Mouse (Mus musculus) CH12.LX (cell line): Measurements from ENCODE around the gene Tcf25. TPM values are rescaled to one million over a fixed set of nuclear protein-coding genes. Genes with fewer than 3 reads are reported as not detected.

Experiments
- DNase-seq: peaks from one replicate; pipeline ENCODE4 v3.0.0-alpha.2; 2013; ENCODE audit errors: extremely low read depth
- H3K27ac ChIP-seq: 2 replicates; pipeline ENCODE4 v1.5.1; 2012; ENCODE audit warnings: low read depth, mild to moderate bottlenecking, control low read depth, moderate library complexity; ENCODE audit not compliant: insufficient read depth
- H3K27me3 ChIP-seq: replicated peaks from 2 replicates; pipeline ENCODE3; 2012; ENCODE audit warnings: inconsistent platforms
- H3K36me3 ChIP-seq, 2 experiments: replicated peaks in 1 of 2; 2 replicates each; pipeline versions ENCODE3 to v1.6.1; 2012; ENCODE audit warnings: inconsistent platforms in 1 of 2, low read length in 1 of 2, mild to moderate bottlenecking in 1 of 2, mixed read lengths in 1 of 2, moderate library complexity in 1 of 2; ENCODE audit not compliant: control insufficient read depth in 1 of 2, insufficient read depth in 1 of 2
- H3K4me1 ChIP-seq, 2 experiments: 2 replicates each; pipeline ENCODE4 v1.6.1; 2012; ENCODE audit warnings: inconsistent platforms in 1 of 2, moderate library complexity in 1 of 2; ENCODE audit not compliant: insufficient read depth in 2 of 2, control insufficient read depth in 1 of 2
- H3K4me2 ChIP-seq: 2 replicates; pipeline ENCODE4 v1.6.1; 2012; ENCODE audit warnings: low read depth, mild to moderate bottlenecking, control low read depth; ENCODE audit not compliant: poor library complexity, insufficient read depth, severe bottlenecking
- H3K4me3 ChIP-seq, 3 experiments: fragments of 150-350 bp in 1 of 3; sonication (generic) in 1 of 3; replicated peaks in 1 of 3; 2 replicates each; pipeline versions ENCODE3 to v1.5.1; 2011 to 2012; ENCODE audit warnings: low read depth in 2 of 3, low read length in 2 of 3, mild to moderate bottlenecking in 2 of 3, moderate library complexity in 2 of 3, control low read depth in 1 of 3, improper control_type of control experiment in 1 of 3, inconsistent platforms in 1 of 3, mixed read lengths in 1 of 3; ENCODE audit not compliant: poor library complexity in 1 of 3
- H3K79me2 ChIP-seq: replicated peaks from 2 replicates; pipeline ENCODE4 v1.6.1; 2012; ENCODE audit warnings: mild to moderate bottlenecking, moderate library complexity; ENCODE audit not compliant: control insufficient read depth, poor library complexity, insufficient read depth, severe bottlenecking; ENCODE audit errors: extremely low read depth
- H3K9ac ChIP-seq: 2 replicates; pipeline ENCODE4 v1.6.1; 2012; ENCODE audit warnings: low read depth, mild to moderate bottlenecking, control low read depth, moderate library complexity; ENCODE audit not compliant: insufficient read depth
- H3K9me3 ChIP-seq: replicated peaks from 2 replicates; pipeline ENCODE3; 2012; ENCODE audit warnings: low read length, inconsistent platforms, mixed read lengths
- BHLHE40 ChIP-seq: IDR thresholded peaks from 2 replicates; pipeline ENCODE4 v1.6.1; 2011; ENCODE audit warnings: mild to moderate bottlenecking, low read depth, low read length, improper control_type of control experiment
- CHD2 ChIP-seq: IDR thresholded peaks from 2 replicates; pipeline ENCODE4 v1.6.1; 2011; ENCODE audit warnings: low read length, improper control_type of control experiment
- CTCF ChIP-seq, 2 experiments: IDR thresholded peaks in 1 of 2; conservative IDR thresholded peaks in 1 of 2; 2 replicates each; pipeline ENCODE4 v1.5.1; 2011 to 2012; ENCODE audit warnings: low read depth in 2 of 2, low read length in 2 of 2, improper control_type of control experiment in 1 of 2, inconsistent platforms in 1 of 2, mild to moderate bottlenecking in 1 of 2, moderate library complexity in 1 of 2
- E2F4 ChIP-seq: IDR thresholded peaks from 2 replicates; pipeline ENCODE4 v1.6.1; 2011; ENCODE audit warnings: low read depth, low read length, improper control_type of control experiment; ENCODE audit not compliant: insufficient replicate concordance
- HCFC1 ChIP-seq: IDR thresholded peaks from 2 replicates; pipeline ENCODE4 v1.6.1; 2012; ENCODE audit warnings: low read depth, mild to moderate bottlenecking, inconsistent platforms, low read length, improper control_type of control experiment
- JUN ChIP-seq: IDR thresholded peaks from 2 replicates; pipeline ENCODE4 v1.6.1; 2011; ENCODE audit warnings: low read depth, mild to moderate bottlenecking, low read length, improper control_type of control experiment, moderate library complexity; ENCODE audit not compliant: insufficient read depth
- MAFK ChIP-seq: IDR thresholded peaks from 2 replicates; pipeline ENCODE4 v1.6.1; 2011; ENCODE audit warnings: low read length, improper control_type of control experiment; ENCODE audit not compliant: insufficient replicate concordance
- MAZ ChIP-seq: IDR thresholded peaks from 2 replicates; pipeline ENCODE4 v1.6.1; 2012; ENCODE audit warnings: low read depth, mild to moderate bottlenecking, inconsistent platforms, low read length, improper control_type of control experiment, moderate library complexity
- MXI1 ChIP-seq: IDR thresholded peaks from 2 replicates; pipeline ENCODE4 v1.6.1; 2011; ENCODE audit warnings: mild to moderate bottlenecking, low read depth, low read length, improper control_type of control experiment
- PAX5 ChIP-seq: IDR thresholded peaks from 2 replicates; pipeline ENCODE4 v1.6.1; 2012; ENCODE audit warnings: low read length, inconsistent platforms, mixed read lengths
- POLR2A ChIP-seq: IDR thresholded peaks from 2 replicates; pipeline ENCODE4 v1.6.1; 2011; ENCODE audit warnings: low read depth, mild to moderate bottlenecking, improper control_type of control experiment, low read length
- POLR2AphosphoS2 ChIP-seq: IDR thresholded peaks from 2 replicates; pipeline ENCODE4 v1.6.1; 2011; ENCODE audit warnings: low read depth, low read length, improper control_type of control experiment
- RAD21 ChIP-seq: IDR thresholded peaks from 2 replicates; pipeline ENCODE4 v1.6.1; 2011; ENCODE audit warnings: low read depth, mild to moderate bottlenecking, low read length, improper control_type of control experiment, moderate library complexity
- RCOR1 ChIP-seq: conservative IDR thresholded peaks from 2 replicates; pipeline ENCODE4 v1.6.1; 2012; ENCODE audit warnings: low read depth, mild to moderate bottlenecking, inconsistent platforms, low read length, improper control_type of control experiment
- SMC3 ChIP-seq: IDR thresholded peaks from 2 replicates; pipeline ENCODE4 v1.6.1; 2011; ENCODE audit warnings: low read depth, low read length, improper control_type of control experiment
- TBP ChIP-seq: conservative IDR thresholded peaks from 2 replicates; pipeline ENCODE4 v1.6.1; 2011; ENCODE audit warnings: low read depth, low read length, improper control_type of control experiment
- TCF12 ChIP-seq: IDR thresholded peaks from 2 replicates; pipeline ENCODE4 v1.6.1; 2014; ENCODE audit warnings: low read depth, mild to moderate bottlenecking, inconsistent platforms, low read length, improper control_type of control experiment
- USF2 ChIP-seq: conservative IDR thresholded peaks from 2 replicates; pipeline ENCODE4 v1.6.1; 2011; ENCODE audit warnings: low read depth, low read length, improper control_type of control experiment
- ZC3H11A ChIP-seq: IDR thresholded peaks from 2 replicates; pipeline ENCODE4 v1.6.1; 2012; ENCODE audit warnings: low read depth, mild to moderate bottlenecking, inconsistent platforms, low read length, improper control_type of control experiment
- dilution Hi-C: fragments of 300-500 bp; cut with MboI; formaldehyde crosslinking; loops from 2 replicates; pipeline ENCODE4 v1.14.3; 2020; ENCODE audit warnings: low sequenced_read_pairs; ENCODE audit not compliant: extremely low pct_unique_long_range_greater_than_20kb, extremely low pct_ligation_motif_present
- in situ Hi-C: fragments of 300-500 bp; cut with MboI; formaldehyde crosslinking; loops from 3 replicates; pipeline ENCODE4 v1.14.3; 2019; ENCODE audit warnings: low sequenced_read_pairs, low pct_ligation_motif_present, low pct_unique_long_range_greater_than_20kb, mixed read lengths
- polyA plus RNA-seq: library from polyadenylated mRNA; unstranded; fragments of >175 nt; gene quantifications from 2 replicates; pipeline ENCODE4 v1.2.1, GENCODE M21; 2012; ENCODE audit warnings: low read depth; ENCODE audit not compliant: insufficient read length
- total RNA-seq, 2 experiments: library from RNA; depleted of rRNA; stranded (reverse); fragments of 300-350 nt in 1 of 2; fragments of >200 nt in 1 of 2; gene quantifications; 2 replicates each; pipeline ENCODE4 v1.2.3; 2012 to 2014

Tcf25 gene
- total and polyA plus RNA-seq, 3 experiments, result 168 to 393 (median 207) TPM

DNA sequence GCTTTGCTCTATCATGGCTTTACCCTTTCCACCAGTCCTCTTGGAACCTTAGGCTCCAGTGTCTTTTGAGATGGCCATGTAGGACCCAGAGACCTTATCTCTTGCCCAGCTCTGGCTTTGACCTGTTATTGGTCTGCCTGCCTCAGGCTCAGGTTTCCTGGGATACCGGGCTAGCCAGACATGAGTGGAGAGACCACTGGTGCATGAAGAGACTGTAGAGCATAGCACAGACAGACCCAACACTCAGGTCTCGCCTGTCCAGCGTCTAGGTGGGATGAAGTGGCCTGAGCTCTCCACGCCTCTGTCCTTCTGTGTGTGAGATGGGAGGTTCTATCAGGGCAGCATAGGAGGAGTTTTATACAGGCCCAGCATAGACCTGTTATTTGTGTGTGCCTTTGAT lies 24.5 kb upstream of the Tcf25 start:
- no peaks in the 10 kb centered on the region for H3K9me3 ChIP-seq
- no peaks in the 10 kb centered on the region for H3K36me3 ChIP-seq
- in situ Hi-C loops, result no loop called here
- no peak for TF ChIP-seq USF2
- TF ChIP-seq BHLHE40, result no peak
- TF ChIP-seq TBP, result no peak
- TF ChIP-seq JUN, result no peak
- no peak for TF ChIP-seq TCF12
- TF ChIP-seq MXI1, result no peak
- TF ChIP-seq ZC3H11A, result no peak
- no peak for TF ChIP-seq RCOR1
- no peak for TF ChIP-seq PAX5
- TF ChIP-seq MAZ, result no peak
- no peak for TF ChIP-seq CTCF (conservative IDR thresholded peaks at IDR 0.05 in 1 of 2, IDR thresholded peaks at IDR 0.05 in 1 of 2; ENCODE audit: low read depth in 2 of 2, low read length in 2 of 2)
- TF ChIP-seq RAD21, result no peak
- TF ChIP-seq MAFK, result no peak
- TF ChIP-seq E2F4, result no peak
- no peak for TF ChIP-seq CHD2
- TF ChIP-seq POLR2AphosphoS2, result no peak
- TF ChIP-seq SMC3, result no peak
- H3K27ac ChIP-seq, result no peak overlapping the region
- no peaks in the 10 kb centered on the region for H3K27me3 ChIP-seq
- H3K4me1 ChIP-seq, result peaks cover 6 to 17% of the 10 kb centered on the region in 2 experiments
- H3K9ac ChIP-seq, result no peak overlapping the region
- H3K4me2 ChIP-seq, result no peak overlapping the region
- no peak overlapping the region for H3K4me3 ChIP-seq
- H3K79me2 ChIP-seq, result no peaks in the 10 kb centered on the region
- dilution Hi-C loops, result no loop called here
- DNase-seq, result no peak

- Histone ChIP-seq H3K79me2 (no peaks in the 10 kb centered on the region), H3K4me3 (no peak overlapping the region), H3K4me1 (peaks cover 0 to 3% of the 10 kb centered on the region in 2 experiments; a peak in 1 of 4 replicates), H3K4me2 (no peak overlapping the region), H3K36me3 (peaks cover 0 to 5% of the 10 kb centered on the region in 2 experiments), H3K9ac (no peak overlapping the region), H3K9me3 (no peaks in the 10 kb centered on the region), H3K27ac (no peak overlapping the region), H3K27me3 (no peaks in the 10 kb centered on the region)
- TF ChIP-seq SMC3 (no peak), POLR2A (no peak), HCFC1 (no peak), MAFK (peak; percentile 57; the same call in 1 of the 2 replicates)
- DNase-seq, result no peak
- dilution Hi-C loops (no loop called here), in situ Hi-C loops (no loop called here)
Observed at GRCm38 (mm10) chr8:123352118-123352517, 21.4 kb upstream of the Tcf25 start.
